Mouse (Mus musculus) MEL (cell line): ENCODE results near the gene Myl10. TPM values are rescaled to one million over a fixed set of nuclear protein-coding genes. Genes with fewer than 3 reads are reported as not detected.
"Not testable (repeated sequence)": the region's sequence is repeated elsewhere in the genome, so short reads cannot be mapped to it uniquely, and the experiment has no call there.

Source experiments
- DNase-seq: peaks from one replicate; pipeline ENCODE4 v3.0.0; 2011; ENCODE audit warnings: low read depth, low spot score
- H3K27ac ChIP-seq: 2 replicates; pipeline ENCODE4 v1.5.1; 2012; ENCODE audit warnings: low read depth, mild to moderate bottlenecking, control low read depth, low read length, moderate library complexity; ENCODE audit not compliant: control insufficient read depth
- H3K27me3 ChIP-seq, 2 experiments: fragments of 150-350 bp in 1 of 2; sonication (generic) in 1 of 2; 2 replicates each; pipeline ENCODE4 v1.6.1; 2012; ENCODE audit warnings: low read length in 2 of 2, mild to moderate bottlenecking in 2 of 2, improper control_type of control experiment in 1 of 2, moderate library complexity in 1 of 2; ENCODE audit not compliant: insufficient read depth in 2 of 2, control insufficient read depth in 1 of 2
- H3K36me3 ChIP-seq, 2 experiments: 2 replicates each; pipeline ENCODE4 v1.6.1; 2012 to 2014; ENCODE audit warnings: low read length in 2 of 2, improper control_type of control experiment in 1 of 2, inconsistent platforms in 1 of 2, mild to moderate bottlenecking in 1 of 2; ENCODE audit not compliant: insufficient read depth in 2 of 2, control insufficient read depth in 1 of 2
- H3K4me1 ChIP-seq, 2 experiments: fragments of 150-350 bp in 1 of 2; sonication (generic) in 1 of 2; 2 replicates each; pipeline ENCODE4 v1.6.1; 2012; ENCODE audit warnings: low read length in 2 of 2, improper control_type of control experiment in 1 of 2, mild to moderate bottlenecking in 1 of 2; ENCODE audit not compliant: insufficient read depth in 2 of 2, control insufficient read depth in 1 of 2
- H3K4me3 ChIP-seq, 2 experiments: fragments of 150-350 bp in 1 of 2; sonication (generic) in 1 of 2; 2 replicates each; pipeline ENCODE4 v1.5.1; 2012; ENCODE audit warnings: low read depth in 2 of 2, low read length in 2 of 2, mild to moderate bottlenecking in 2 of 2, moderate library complexity in 2 of 2, control low read depth in 1 of 2, improper control_type of control experiment in 1 of 2; ENCODE audit not compliant: control insufficient read depth in 1 of 2, insufficient read depth in 1 of 2
- H3K79me2 ChIP-seq: 2 replicates; pipeline ENCODE4 v1.6.1; 2012; ENCODE audit warnings: mild to moderate bottlenecking, low read length, moderate library complexity; ENCODE audit not compliant: control insufficient read depth, poor library complexity, insufficient read depth
- H3K9ac ChIP-seq: 2 replicates; pipeline ENCODE4 v1.6.1; 2012; ENCODE audit warnings: low read depth, mild to moderate bottlenecking, control low read depth, low read length, moderate library complexity; ENCODE audit not compliant: control insufficient read depth, poor library complexity, severe bottlenecking
- H3K9me3 ChIP-seq: fragments of 150-350 bp; sonication (generic); replicated peaks from 2 replicates; pipeline ENCODE4 v1.6.1; 2012; ENCODE audit warnings: mild to moderate bottlenecking, low read length, improper control_type of control experiment, moderate library complexity; ENCODE audit not compliant: insufficient read depth
- CHD1 ChIP-seq: IDR thresholded peaks from 2 replicates; pipeline ENCODE4 v1.6.1; 2012; ENCODE audit warnings: low read depth, mild to moderate bottlenecking, inconsistent platforms, low read length, improper control_type of control experiment
- CHD2 ChIP-seq: IDR thresholded peaks from 2 replicates; pipeline ENCODE4 v1.6.1; 2011; ENCODE audit warnings: low read length, improper control_type of control experiment
- ELF1 ChIP-seq: IDR thresholded peaks from 2 replicates; pipeline ENCODE4 v1.6.1; 2014; ENCODE audit warnings: low read depth, mild to moderate bottlenecking, inconsistent platforms, low read length, improper control_type of control experiment, moderate library complexity
- EP300 ChIP-seq, 2 experiments: IDR thresholded peaks; 2 replicates each; pipeline ENCODE4 v1.6.1; 2011; ENCODE audit warnings: improper control_type of control experiment in 2 of 2, low read length in 2 of 2, low read depth in 1 of 2, mild to moderate bottlenecking in 1 of 2
- ETS1 ChIP-seq: IDR thresholded peaks from 2 replicates; pipeline ENCODE4 v1.6.1; 2012; ENCODE audit warnings: low read depth, mild to moderate bottlenecking, inconsistent platforms, low read length, improper control_type of control experiment, moderate library complexity
- GABPA ChIP-seq: IDR thresholded peaks from 2 replicates; pipeline ENCODE4 v1.6.1; 2012; ENCODE audit warnings: low read depth, mild to moderate bottlenecking, inconsistent platforms, low read length, improper control_type of control experiment, moderate library complexity
- HCFC1 ChIP-seq: IDR thresholded peaks from 2 replicates; pipeline ENCODE4 v1.6.1; 2012; ENCODE audit warnings: low read depth, mild to moderate bottlenecking, inconsistent platforms, low read length, improper control_type of control experiment, moderate library complexity
- KAT2A ChIP-seq: conservative IDR thresholded peaks from 2 replicates; pipeline ENCODE4 v1.6.1; 2012; ENCODE audit warnings: low read depth, low read length, improper control_type of control experiment, inconsistent platforms
- MAX ChIP-seq: IDR thresholded peaks from 2 replicates; pipeline ENCODE4 v1.6.1; 2011; ENCODE audit warnings: low read length, improper control_type of control experiment
- MXI1 ChIP-seq: IDR thresholded peaks from 2 replicates; pipeline ENCODE4 v1.6.1; 2011; ENCODE audit warnings: mild to moderate bottlenecking, low read depth, low read length, improper control_type of control experiment
- MYB ChIP-seq: IDR thresholded peaks from 2 replicates; pipeline ENCODE4 v1.6.1; 2011; ENCODE audit warnings: mild to moderate bottlenecking, low read depth, low read length, improper control_type of control experiment
- MYC ChIP-seq: IDR thresholded peaks from 2 replicates; pipeline ENCODE4 v1.6.1; 2011; ENCODE audit warnings: low read depth, mild to moderate bottlenecking, low read length, improper control_type of control experiment, moderate library complexity
- NELFE ChIP-seq: IDR thresholded peaks from 2 replicates; pipeline ENCODE4 v1.6.1; 2011; ENCODE audit warnings: low read depth, low read length, improper control_type of control experiment
- POLR2A ChIP-seq, 2 experiments: IDR thresholded peaks; 2 replicates each; pipeline ENCODE4 v1.6.1; 2011 to 2012; ENCODE audit warnings: low read length in 2 of 2, mild to moderate bottlenecking in 2 of 2, control low read depth in 1 of 2, improper control_type of control experiment in 1 of 2, low read depth in 1 of 2, moderate library complexity in 1 of 2; ENCODE audit not compliant: control insufficient read depth in 1 of 2, insufficient read depth in 1 of 2, poor library complexity in 1 of 2
- RCOR1 ChIP-seq: IDR thresholded peaks from 2 replicates; pipeline ENCODE4 v1.6.1; 2012; ENCODE audit warnings: low read depth, mild to moderate bottlenecking, inconsistent platforms, low read length, improper control_type of control experiment
- SIN3A ChIP-seq: IDR thresholded peaks from 2 replicates; pipeline ENCODE4 v1.6.1; 2012; ENCODE audit warnings: low read length, improper control_type of control experiment, inconsistent platforms
- SMC3 ChIP-seq: IDR thresholded peaks from 2 replicates; pipeline ENCODE4 v1.6.1; 2011; ENCODE audit warnings: low read depth, low read length, improper control_type of control experiment
- TBP ChIP-seq: IDR thresholded peaks from 2 replicates; pipeline ENCODE4 v1.8.0; 2011; ENCODE audit warnings: low read depth, low read length, improper control_type of control experiment
- USF1 ChIP-seq: IDR thresholded peaks from 2 replicates; pipeline ENCODE4 v1.6.1; 2014; ENCODE audit warnings: low read depth, mild to moderate bottlenecking, inconsistent platforms, low read length, improper control_type of control experiment, moderate library complexity
- ZC3H11A ChIP-seq: IDR thresholded peaks from 2 replicates; pipeline ENCODE4 v1.6.1; 2012; ENCODE audit warnings: low read depth, mild to moderate bottlenecking, inconsistent platforms, low read length, improper control_type of control experiment
- ZKSCAN1 ChIP-seq: IDR thresholded peaks from 2 replicates; pipeline ENCODE4 v1.6.1; 2012; ENCODE audit warnings: low read depth, mild to moderate bottlenecking, inconsistent platforms, low read length, improper control_type of control experiment, moderate library complexity
- ZMIZ1 ChIP-seq: IDR thresholded peaks from 2 replicates; pipeline ENCODE4 v1.6.1; 2012; ENCODE audit warnings: low read depth, mild to moderate bottlenecking, inconsistent platforms, low read length, improper control_type of control experiment, moderate library complexity
- polyA plus RNA-seq, 2 experiments: library from polyadenylated mRNA; stranded (reverse) in 1 of 2; unstranded in 1 of 2; fragments of >175 nt in 1 of 2; fragments of >200 nt in 1 of 2; gene quantifications; 2 replicates each; pipeline versions ENCODE4 v1.2.1 to v1.2.4; 2012; ENCODE audit warnings: low replicate concordance in 2 of 2, low read depth in 1 of 2; ENCODE audit not compliant: insufficient read length in 2 of 2, insufficient read depth in 1 of 2, missing spikeins in 1 of 2
- total RNA-seq: library from RNA; depleted of rRNA; stranded (reverse); fragments of 300-350 nt; gene quantifications from 2 replicates; pipeline ENCODE4 v1.2.3, GENCODE M21; 2012

Myl10 gene
- total and polyA plus RNA-seq, 3 experiments = 0.11 to 0.42 TPM; not detected in 1

DNA sequence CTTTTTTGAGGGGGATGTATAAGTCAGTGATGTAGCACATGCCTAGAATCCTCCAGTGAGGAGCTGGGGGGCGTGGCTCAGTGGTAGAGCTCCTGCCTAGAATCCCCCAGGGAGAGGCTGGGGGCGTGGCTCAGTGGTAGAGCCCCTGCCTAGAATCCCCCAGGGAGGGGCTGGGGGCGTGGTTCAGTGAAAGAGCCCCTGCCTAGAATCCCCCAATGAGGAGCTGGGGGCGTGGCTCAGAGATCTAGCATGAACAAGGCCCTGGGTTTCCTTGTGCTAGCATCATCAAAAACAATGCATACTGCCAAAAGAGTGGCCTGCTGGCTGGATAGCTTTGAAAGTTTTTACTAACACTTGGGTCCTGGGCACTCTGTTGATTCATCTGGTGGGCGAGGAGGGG, 32.2 kb upstream of the Myl10 start:
- not testable (repeated sequence) for H3K4me1 ChIP-seq, H3K9ac ChIP-seq, H3K36me3 ChIP-seq, DNase-seq, H3K79me2 ChIP-seq, H3K4me3 ChIP-seq, H3K9me3 ChIP-seq, H3K27ac ChIP-seq, H3K27me3 ChIP-seq

DNA sequence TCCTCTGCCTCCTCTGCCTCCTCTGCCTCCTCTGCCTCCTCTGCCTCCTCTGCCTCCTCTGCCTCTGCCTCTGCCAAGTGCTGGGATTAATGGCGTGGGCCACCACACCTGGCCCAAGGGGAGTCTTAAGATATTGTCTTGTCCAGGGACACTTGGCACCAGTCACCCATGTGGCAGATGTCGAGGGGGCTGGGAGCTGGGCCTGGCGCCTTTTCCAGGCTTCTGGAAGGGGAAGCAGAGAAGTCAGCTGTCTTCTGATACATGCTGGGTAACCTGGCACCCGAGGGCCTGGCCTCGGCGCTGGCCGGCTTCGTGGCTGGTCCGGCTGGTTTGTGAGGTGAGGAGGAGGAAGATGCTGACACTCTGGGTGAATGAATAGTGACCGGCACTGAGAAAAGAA, 30.7 kb upstream of the Myl10 start:
- H3K27me3 ChIP-seq = no peaks in the 10 kb centered on the region
- no peaks in the 10 kb centered on the region for H3K4me1 ChIP-seq
- no peak for TF ChIP-seq CHD1
- TF ChIP-seq MXI1 = no peak
- TF ChIP-seq GABPA = no peak
- TF ChIP-seq ETS1 = no peak
- TF ChIP-seq SMC3 = no peak
- TF ChIP-seq MYC = no peak
- TF ChIP-seq MAX = no peak
- H3K9me3 ChIP-seq = no peaks in the 10 kb centered on the region
- no peak for DNase-seq
- no peak overlapping the region for H3K9ac ChIP-seq
- no peak overlapping the region for H3K4me3 ChIP-seq
- no peak overlapping the region for H3K27ac ChIP-seq
- H3K36me3 ChIP-seq = no peaks in the 10 kb centered on the region
- no peaks in the 10 kb centered on the region for H3K79me2 ChIP-seq

GRCm38 (mm10) chr5:136662822-136663221, 30.1 kb upstream of the Myl10 start:
- no peaks in the 10 kb centered on the region for H3K36me3 ChIP-seq
- no peaks in the 10 kb centered on the region for H3K27me3 ChIP-seq
- DNase-seq = no peak

More at GRCm38 (mm10) chr5:136662822-136663221, 30.1 kb upstream of the Myl10 start:
- TF ChIP-seq ETS1 = no peak
- TF ChIP-seq TBP = no peak
- no peak for TF ChIP-seq ZKSCAN1
- no peak for TF ChIP-seq MXI1
- no peak for TF ChIP-seq ZC3H11A
- no peak for TF ChIP-seq CHD2
- no peak for TF ChIP-seq KAT2A
- no peak for TF ChIP-seq HCFC1
- no peak for TF ChIP-seq POLR2A (IDR thresholded peaks at IDR 0.05; ENCODE audit: control insufficient read depth in 1 of 2, insufficient read depth in 1 of 2, low read depth in 1 of 2, low read length in 2 of 2, poor library complexity in 1 of 2)
- TF ChIP-seq SMC3 = no peak
- TF ChIP-seq EP300 (IDR thresholded peaks at IDR 0.05; ENCODE audit: low read depth in 1 of 2, low read length in 2 of 2) = no peak
- no peak for TF ChIP-seq RCOR1
- no peak for TF ChIP-seq SIN3A
- no peak for TF ChIP-seq ELF1
- TF ChIP-seq MYB = no peak
- no peak for TF ChIP-seq USF1
- TF ChIP-seq ZMIZ1 = no peak
- TF ChIP-seq NELFE = no peak
- Histone ChIP-seq H3K4me3 (no peak overlapping the region), H3K27ac (no peak overlapping the region), H3K9me3 (no peaks in the 10 kb centered on the region), H3K9ac (no peak overlapping the region), H3K4me1 (no peaks in the 10 kb centered on the region), H3K79me2 (no peaks in the 10 kb centered on the region)
